Mouse (Mus musculus) central nervous system, embryonic 14 days (tissue): ENCODE measurements around the gene Fbxl16. TPM values are rescaled to one million over a fixed set of nuclear protein-coding genes. Genes with fewer than 3 reads are reported as not detected.

Experiments used
- polyA plus RNA-seq: library from polyadenylated mRNA; depleted of rRNA; stranded (reverse); fragments of >200 nt; gene quantifications from 2 replicates; pipeline ENCODE4 v1.2.3, GENCODE M21; 2012; rRNA removed

Gene Fbxl16
- 64.6 and 64.7 TPM in 2 replicates for polyA plus RNA-seq

GRCm38 (mm10) chr17:25808789-25809605 is at the start of gene Fbxl16:
Gene Fbxl16, plus strand, starts transcription at chr17:25809085.

GRCm38 (mm10) chr17:25773549-25774120 is 35.2 kb upstream of the Fbxl16 start, which contains the start of gene Narfl:
Gene Narfl, plus strand, starts transcription at chr17:25773776.

DNA sequence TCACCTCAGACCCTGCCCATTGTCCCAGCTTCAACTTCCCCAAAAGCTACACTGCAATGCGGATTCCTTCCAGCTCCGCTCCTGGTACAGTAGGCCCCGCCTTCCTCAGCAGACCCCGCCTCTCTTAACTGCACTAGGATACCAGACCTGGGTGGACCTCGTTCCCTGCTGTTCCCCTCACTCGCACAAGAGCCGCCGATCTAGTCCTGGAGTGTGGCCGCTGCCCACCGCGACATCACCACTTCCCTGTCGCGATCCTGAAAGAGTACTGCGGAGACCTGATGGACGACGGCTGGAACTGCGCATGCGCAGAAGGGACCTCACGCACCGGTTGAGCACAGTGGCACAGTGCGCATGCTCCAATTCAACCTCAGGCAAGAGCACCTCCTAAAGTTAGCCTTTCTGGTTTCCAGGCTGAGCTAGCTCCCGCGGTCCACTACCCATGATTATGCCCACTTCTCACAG is 23.6 kb upstream of the Fbxl16 start, which contains the start of gene Haghl:
Gene Haghl, minus strand, starts transcription at position 393 of the 465 bp plus-strand sequence.

GRCm38 (mm10) chr17:25786280-25786679 is 22.6 kb upstream of the Fbxl16 start, which contains the start of gene Ccdc78:
Gene Ccdc78, plus strand, starts transcription at chr17:25786580.

DNA sequence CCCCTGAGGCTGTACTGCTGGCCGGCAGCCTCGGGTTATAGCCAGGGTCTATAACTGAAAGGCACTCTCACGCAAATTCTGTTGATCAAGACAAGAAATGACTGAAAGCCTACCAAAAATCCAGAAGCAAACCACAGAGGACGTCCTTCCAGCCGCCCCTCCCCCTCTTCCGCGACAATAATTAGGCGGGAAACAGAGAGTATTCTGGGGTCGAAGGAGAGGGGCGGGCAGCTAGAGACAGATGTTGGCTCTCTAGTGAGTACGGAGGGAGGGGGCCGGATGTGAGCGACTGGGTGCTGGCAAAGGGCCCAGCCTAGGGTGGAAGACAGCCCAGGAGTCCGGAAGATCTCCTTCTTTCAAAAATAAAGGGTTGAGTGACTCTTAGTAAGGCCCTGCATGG is 16.3 kb upstream of the Fbxl16 start, which contains the start of gene Fam173a:
Gene Fam173a, minus strand, starts transcription at position 287 of the 400 bp plus-strand sequence.

DNA sequence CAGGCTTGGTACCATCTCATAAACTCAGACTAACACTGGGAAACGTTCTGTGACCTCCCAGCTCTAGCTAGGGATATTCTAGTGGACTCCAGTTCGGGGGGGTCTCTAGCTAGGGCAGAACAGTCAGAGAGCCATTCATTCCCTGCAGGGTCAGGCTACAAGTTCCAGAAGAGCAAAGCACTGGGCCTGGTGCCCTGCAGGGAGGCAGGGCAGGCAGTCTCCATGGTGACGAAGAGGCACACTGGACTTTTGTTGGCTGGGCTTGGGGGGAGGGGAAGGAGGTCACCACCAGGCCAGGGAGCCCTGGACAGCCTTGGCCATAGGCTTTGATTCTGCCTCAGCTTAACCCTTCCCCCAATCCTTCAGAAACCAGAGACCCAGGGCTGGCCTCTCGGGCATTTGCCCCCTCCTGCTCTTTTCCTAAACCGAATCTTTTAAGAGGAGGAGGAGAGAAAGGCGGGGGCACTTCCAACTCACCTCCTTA is 13.2 kb upstream of the Fbxl16 start, which contains the start of gene AC134908.4:
Gene AC134908.4, minus strand, starts transcription at position 51 of the 484 bp plus-strand sequence.

DNA sequence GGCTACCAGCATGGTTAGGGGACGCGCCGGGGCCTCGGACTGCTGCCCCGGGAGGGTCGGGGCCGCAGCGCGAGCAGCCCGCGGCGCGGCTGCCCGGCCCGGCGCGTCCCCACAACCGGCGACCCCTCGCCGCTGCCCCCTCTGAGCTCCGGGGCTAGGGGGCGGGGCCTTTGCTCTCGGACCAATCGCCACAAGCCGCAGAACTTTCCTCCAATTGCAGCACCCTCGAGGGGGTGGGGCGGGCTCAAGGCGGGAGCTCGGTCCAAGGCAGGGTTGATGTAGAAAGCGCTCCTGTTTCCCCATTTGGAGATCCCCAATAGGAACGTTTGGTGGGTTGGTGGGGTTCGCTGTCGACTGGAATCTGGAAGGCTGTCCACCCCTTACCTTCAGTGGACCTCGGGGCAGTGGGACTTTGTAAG is 11.9 kb upstream of the Fbxl16 start, which contains the start of gene Metrn:
Gene Metrn, minus strand, starts transcription at position 186 of the 419 bp plus-strand sequence.

GRCm38 (mm10) chr17:25823452-25823851 is 14.6 kb downstream of the Fbxl16 start, which contains the start of gene Wdr24:
Gene Wdr24, plus strand, starts transcription at chr17:25823627.

DNA sequence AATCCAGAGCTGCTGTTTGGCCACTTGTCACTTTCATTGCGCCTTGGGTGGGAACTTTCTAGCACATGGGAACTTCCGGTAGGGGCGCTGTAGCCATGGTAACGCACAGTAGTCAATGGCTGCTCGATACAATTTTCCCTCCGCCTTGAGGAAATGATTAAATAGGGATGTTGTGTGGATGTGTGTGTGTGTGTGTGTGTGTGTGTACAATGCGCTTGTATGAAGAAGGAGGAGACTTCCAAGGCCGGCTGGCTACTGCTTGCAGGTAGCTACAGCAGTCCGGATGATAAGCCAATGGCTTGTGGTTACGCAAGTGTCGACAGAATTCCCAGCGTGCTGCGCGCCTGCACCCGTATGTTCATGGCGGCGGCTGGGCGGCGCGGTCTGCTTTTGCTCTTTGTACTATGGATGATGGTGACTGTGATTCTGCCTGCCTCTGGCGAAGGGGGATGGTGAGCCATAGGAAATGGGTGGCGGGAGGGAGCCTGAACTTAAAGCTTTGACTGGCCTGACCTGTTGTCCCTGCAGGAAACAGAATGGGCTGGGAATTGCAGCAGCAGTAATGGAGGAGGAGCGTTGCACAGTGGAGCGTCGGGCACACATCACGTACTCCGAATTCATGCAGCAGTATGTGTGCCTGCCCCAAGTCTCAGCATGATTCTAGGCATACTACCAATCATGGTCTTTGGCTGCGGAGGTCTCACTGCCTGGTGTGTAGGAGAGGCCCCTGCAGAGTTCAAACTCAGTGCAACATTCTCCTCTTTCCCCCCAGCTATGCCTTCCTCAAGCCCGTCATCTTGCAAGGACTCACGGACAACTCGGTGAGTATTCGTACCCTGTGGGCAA is 20.1 kb downstream of the Fbxl16 start, which contains the start of gene Jmjd8:
Gene Jmjd8, plus strand, starts transcription at position 156 of the 846 bp plus-strand sequence.

DNA sequence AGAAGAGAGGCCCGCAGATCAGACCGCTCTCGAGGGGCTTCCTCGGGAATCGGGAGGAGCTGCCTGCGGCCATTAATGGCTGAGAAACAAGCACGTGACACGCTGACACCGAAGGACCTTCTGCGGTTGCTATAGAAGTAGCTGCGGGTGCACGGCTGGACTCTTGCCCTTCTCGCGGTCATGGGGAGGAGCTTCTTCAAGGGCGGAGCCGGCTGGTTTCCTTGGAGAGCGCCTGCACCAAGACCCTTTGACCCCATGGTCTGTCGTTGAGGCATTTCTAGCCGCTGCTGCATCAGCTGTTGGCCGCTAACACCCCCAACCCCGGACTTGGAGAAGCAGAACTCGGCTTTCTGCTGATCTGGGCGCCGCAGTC is 24.4 kb downstream of the Fbxl16 start, which contains the start of gene Stub1:
Gene Stub1, minus strand, starts transcription at position 114 of the 373 bp plus-strand sequence.

GRCm38 (mm10) chr17:25837076-25837410 is 28.2 kb downstream of the Fbxl16 start, which contains the start of gene Rhbdl1:
Gene Rhbdl1, minus strand, starts transcription at chr17:25837295.

GRCm38 (mm10) chr17:25841117-25841880 is 32.4 kb downstream of the Fbxl16 start, which contains the start of gene Gm20683:
Gene Gm20683, minus strand, starts transcription at chr17:25841763.

DNA sequence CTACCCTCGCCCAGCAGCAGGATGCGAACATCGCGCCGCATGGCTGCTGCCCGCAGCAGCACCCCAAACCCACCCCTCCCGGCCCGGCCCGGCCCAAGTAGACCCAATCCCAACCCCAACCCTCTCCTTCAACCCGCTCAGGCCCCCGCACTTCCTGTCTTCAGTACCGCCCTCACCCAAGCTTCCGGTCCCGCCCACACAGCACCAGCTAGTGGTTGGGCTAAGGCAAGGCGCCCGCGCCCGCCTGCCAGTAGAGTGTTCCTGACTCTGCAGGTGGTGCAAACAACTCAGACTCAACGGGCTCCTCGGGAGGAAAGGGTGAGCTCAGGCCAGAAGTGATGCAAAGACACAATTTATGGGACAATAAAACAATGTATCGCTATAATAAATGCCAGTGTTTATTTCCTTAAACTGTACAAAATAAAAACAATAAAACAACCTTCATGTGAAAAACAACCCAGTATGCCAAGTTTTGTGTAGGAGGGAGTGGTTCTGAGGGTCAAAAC is 35.6 kb downstream of the Fbxl16 start, which contains the start of gene Rhot2:
Gene Rhot2, minus strand, starts transcription at position 456 of the 506 bp plus-strand sequence.

GRCm38 (mm10) chr17:25860832-25861703 is 52.2 kb downstream of the Fbxl16 start, which contains the start of gene Wdr90:
Gene Wdr90, minus strand, starts transcription at chr17:25861501.

DNA sequence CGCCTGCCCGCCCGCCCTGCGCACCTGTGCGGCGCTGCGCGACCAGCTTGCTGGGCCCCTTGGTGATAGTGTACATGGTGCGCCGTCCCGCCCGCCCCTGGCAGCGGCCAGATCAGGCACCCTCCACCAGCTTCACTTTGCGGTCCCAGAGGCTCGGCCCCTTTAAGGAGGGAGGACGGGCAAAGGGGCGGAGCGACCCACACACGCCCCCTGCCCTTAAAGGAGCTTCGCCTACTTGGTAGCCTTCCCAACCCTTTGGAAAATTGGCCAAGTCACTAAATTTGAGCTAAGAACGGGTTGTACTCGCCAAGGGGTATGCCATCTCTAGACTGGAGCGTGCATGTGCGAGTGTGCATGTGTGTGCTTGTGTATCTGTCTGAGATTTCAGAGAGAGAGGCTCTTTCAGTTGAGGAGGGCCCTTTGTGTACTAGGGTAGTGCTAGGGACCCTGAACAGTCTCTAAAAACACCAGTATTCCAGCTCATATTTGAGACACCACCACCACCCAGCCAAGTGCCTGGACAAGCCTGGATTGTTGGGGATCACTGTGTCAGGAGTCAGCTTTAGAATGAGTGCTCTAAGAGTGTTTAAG is 59.8 kb downstream of the Fbxl16 start, which contains the start of gene Mcrip2:
Gene Mcrip2, minus strand, starts transcription at position 164 of the 591 bp plus-strand sequence.

